Comparison of ENCODE assay signal across 8 mouse cellular contexts in genomic region chr2:131491196-131491595, GRCm38 (mm10). TPM values are rescaled to one million over a fixed set of nuclear protein-coding genes. Genes with fewer than 3 reads are reported as not detected.
DNase-seq lines count a peak whose midpoint lies in the region; ATAC-seq and TF ChIP-seq lines count a peak whose summit lies in the region.

Gene Smox, plus strand, starts transcription at chr2:131491496.

- peak within 1 kb of the TSS; percentile 75 for H3K27ac ChIP-seq in kidney, embryonic 15.5 days
- peak within 1 kb of the TSS; percentile 96 for H3K27ac ChIP-seq in bone marrow, adult 2 months (ENCODE audit: control insufficient read depth, insufficient read depth, low read depth, low read length, poor library complexity)
- H3K27ac ChIP-seq in midbrain, embryonic 15.5 days = peak within 1 kb of the TSS; percentile 85

- no peaks in the 10 kb centered on the region for H3K9me3 ChIP-seq in kidney, embryonic 15.5 days (replicated peaks)
- no peaks in the 10 kb centered on the region for H3K9me3 ChIP-seq in midbrain, embryonic 15.5 days

- peaks cover 20% of the 10 kb centered on the region for H3K4me1 ChIP-seq in kidney, embryonic 15.5 days
- H3K4me1 ChIP-seq in bone marrow, adult 2 months (ENCODE audit: control insufficient read depth, insufficient read depth, low read length) = peaks cover 2% of the 10 kb centered on the region; the same call in 1 of the 2 replicates
- H3K4me1 ChIP-seq in midbrain, embryonic 15.5 days = peaks cover 27% of the 10 kb centered on the region

- DNase-seq in kidney, adult 9 months = no peak
- no peak for DNase-seq in gastrocnemius, postnatal 4 days (ENCODE audit: low spot score in 2 of 2)
- no peak for DNase-seq in layer of hippocampus, postnatal 10 days (ENCODE audit: low spot score in 2 of 2)
- no peak for DNase-seq in adipocyte (ENCODE audit: low spot score)
- no peak for DNase-seq in natural killer cell, adult 2 months (ENCODE audit: low spot score in 2 of 2)

- H3K4me2 ChIP-seq in kidney, embryonic 15.5 days = peak within 1 kb of the TSS; percentile 90
- H3K4me2 ChIP-seq in midbrain, embryonic 15.5 days = peak within 1 kb of the TSS; percentile 89

- 21% methylated on average over 7 of the region's 7 CpGs for WGBS in kidney, embryonic 15.5 days
- 14% methylated on average over 7 of the region's 7 CpGs for WGBS in bone marrow, adult 2 months
- WGBS in midbrain, embryonic 15.5 days = 24% methylated on average over 7 of the region's 7 CpGs

- no peak for TF ChIP-seq POLR2A in bone marrow, adult 2 months (IDR thresholded peaks at IDR 0.05; ENCODE audit: borderline replicate concordance, control insufficient read depth, low read depth, low read length)

- no peaks in the 10 kb centered on the region; the same call in 1 of the 2 replicates for H3K27me3 ChIP-seq in kidney, embryonic 15.5 days
- no peaks in the 10 kb centered on the region for H3K27me3 ChIP-seq in midbrain, embryonic 15.5 days (replicated peaks)

- no peak for ATAC-seq in kidney, embryonic 15.5 days (replicated peaks; ENCODE audit: low FRiP score)
- no peak for ATAC-seq in midbrain, embryonic 15.5 days (replicated peaks)

- H3K9ac ChIP-seq in kidney, embryonic 15.5 days = peak within 1 kb of the TSS; percentile 87
- H3K9ac ChIP-seq in midbrain, embryonic 15.5 days = peak within 1 kb of the TSS; percentile 97

- no peaks in the 10 kb centered on the region for H3K36me3 ChIP-seq in kidney, embryonic 15.5 days
- H3K36me3 ChIP-seq in midbrain, embryonic 15.5 days (replicated peaks) = no peaks in the 10 kb centered on the region

- peak within 1 kb of the TSS; percentile 86 for H3K4me3 ChIP-seq in kidney, embryonic 15.5 days (replicated peaks)
- peak within 1 kb of the TSS; percentile 77 for H3K4me3 ChIP-seq in bone marrow, adult 2 months (replicated peaks; ENCODE audit: control insufficient read depth, low read depth, low read length)
- H3K4me3 ChIP-seq in midbrain, embryonic 15.5 days = peak within 1 kb of the TSS; percentile 77

- no peak for TF ChIP-seq CTCF in bone marrow, adult 2 months (IDR thresholded peaks at IDR 0.05; ENCODE audit: control insufficient read depth, insufficient read depth, low read length)

RNA-seq across cellular contexts. Expression of gene Smox, which starts in this region (rescaled TPM):
- polyA plus RNA-seq in kidney, embryonic 15.5 days (2015; fragmentation: Nextera tagmentation; extraction: Ambion mirVana) = 38.1 and 41.3 TPM in 2 replicates
- 176 and 213 TPM in 2 replicates for polyA plus RNA-seq in bone marrow, adult 2 months (2011; ENCODE audit: insufficient read depth, insufficient read length, low replicate concordance, missing spikeins)
- total RNA-seq in gastrocnemius, postnatal 4 days (2021) = 10 to 100 TPM; 25.5 to 26.4 TPM
- total RNA-seq in layer of hippocampus, postnatal 10 days (2021) = 10 to 100 TPM; 68.0 to 74.6 TPM
- 49.0 and 50.7 TPM in 2 replicates for polyA plus RNA-seq in midbrain, embryonic 15.5 days (2015; fragmentation: Nextera tagmentation; extraction: Ambion mirVana)
